ENCODE assay signal across 14 mouse cellular contexts in genomic region chr2:26188517-26188916, GRCm38 (mm10). TPM values are rescaled to one million over a fixed set of nuclear protein-coding genes. Genes with fewer than 3 reads are reported as not detected.
A peak's percentile ranks its signal among the peaks of the same experiment; 100 is the strongest.
DNase-seq lines count a peak whose midpoint lies in the region; ATAC-seq and TF ChIP-seq lines count a peak whose summit lies in the region.
"Had no signal": no experiment of that assay in that cellular context is flagged by ENCODE, and none has a peak within 500 bp of the region (broad histone marks: within the 10 kb centered on the region; RNA-seq: fewer than 3 reads in every experiment).

No protein-coding gene starts in this region.

- no peak overlapping the region for H3K4me3 ChIP-seq in liver, adult 2 months (ENCODE audit: insufficient read depth, low read depth, low read length)
- H3K4me3 ChIP-seq in liver, embryonic 11.5 days (ENCODE audit: low read depth, low read length): no peak overlapping the region
- H3K4me3 ChIP-seq in heart, postnatal 0 days (ENCODE audit: low read depth, low read length): no peak overlapping the region
- no peak overlapping the region for H3K4me3 ChIP-seq in midbrain, embryonic 16.5 days (ENCODE audit: low read depth, low read length)
- no peak overlapping the region for H3K4me3 ChIP-seq in embryonic facial prominence, embryonic 10.5 days
- H3K4me3 ChIP-seq: forebrain, embryonic 13.5 days; hindbrain, embryonic 10.5 days; neural tube, embryonic 12.5 days had no signal

- H3K4me2 ChIP-seq in liver, embryonic 11.5 days: no peak overlapping the region
- no peak overlapping the region for H3K4me2 ChIP-seq in heart, postnatal 0 days (ENCODE audit: low read depth, low read length)
- H3K4me2 ChIP-seq in midbrain, embryonic 16.5 days (ENCODE audit: low read length): no peak overlapping the region
- H3K4me2 ChIP-seq: forebrain, embryonic 13.5 days; neural tube, embryonic 12.5 days had no signal

- peak; percentile 8 for DNase-seq in liver, adult 2 months (ENCODE audit: extremely low read depth, low read depth, low spot score)
- DNase-seq in liver, embryonic 11.5 days (ENCODE audit: low spot score): no peak
- DNase-seq in heart, postnatal 0 days (ENCODE audit: low spot score): no peak
- peak; percentile 61 for DNase-seq in lung, postnatal 25 days (ENCODE audit: low spot score)
- peak; percentile 49 for DNase-seq in urinary bladder, adult 2 months (ENCODE audit: low spot score)
- DNase-seq in embryonic facial prominence, embryonic 10.5 days (ENCODE audit: low spot score): no peak
- DNase-seq in thymus, postnatal 36 days: no peak
- DNase-seq: adrenal gland, postnatal 14 days had no signal

- TF ChIP-seq CTCF in liver, adult 2 months (IDR thresholded peaks at IDR 0.05; ENCODE audit: low read depth, low read length): no peak
- TF ChIP-seq CTCF in heart, postnatal 0 days (IDR thresholded peaks at IDR 0.05; ENCODE audit: low read depth): no peak

- TF ChIP-seq POLR2A in liver, adult 2 months (IDR thresholded peaks at IDR 0.05; ENCODE audit: extremely low read depth, insufficient read depth, low read length): no peak

- ATAC-seq in liver, embryonic 11.5 days (replicated peaks; ENCODE audit: low FRiP score): no peak
- 0 out of 2 replicates have a peak, but pooled peaks have one; percentile 44 for ATAC-seq in heart, postnatal 0 days (ENCODE audit: insufficient read depth, low read depth)
- no peak for ATAC-seq in midbrain, embryonic 16.5 days
- ATAC-seq: forebrain, embryonic 13.5 days had no signal

- no peaks in the 10 kb centered on the region for H3K36me3 ChIP-seq in liver, adult 2 months (ENCODE audit: control insufficient read depth, insufficient read depth, low read length)
- H3K36me3 ChIP-seq in liver, embryonic 11.5 days (ENCODE audit: control insufficient read depth, insufficient read depth, low read length): no peaks in the 10 kb centered on the region
- H3K36me3 ChIP-seq in heart, postnatal 0 days (replicated peaks; ENCODE audit: control insufficient read depth, insufficient read depth, low read length): no peaks in the 10 kb centered on the region
- H3K36me3 ChIP-seq in midbrain, embryonic 16.5 days (ENCODE audit: control insufficient read depth, insufficient read depth, low read length): no peaks in the 10 kb centered on the region
- H3K36me3 ChIP-seq in embryonic facial prominence, embryonic 10.5 days (replicated peaks): no peaks in the 10 kb centered on the region
- H3K36me3 ChIP-seq: hindbrain, embryonic 10.5 days; neural tube, embryonic 12.5 days had no signal

- H3K9me3 ChIP-seq in liver, embryonic 11.5 days (ENCODE audit: control insufficient read depth, low read length): no peaks in the 10 kb centered on the region
- H3K9me3 ChIP-seq in heart, postnatal 0 days (replicated peaks; ENCODE audit: control insufficient read depth, low read length): no peaks in the 10 kb centered on the region
- H3K9me3 ChIP-seq in midbrain, embryonic 16.5 days (replicated peaks; ENCODE audit: control insufficient read depth, low read length, poor library complexity, severe bottlenecking): no peaks in the 10 kb centered on the region
- H3K9me3 ChIP-seq in embryonic facial prominence, embryonic 10.5 days: no peaks in the 10 kb centered on the region
- H3K9me3 ChIP-seq: forebrain, embryonic 13.5 days; hindbrain, embryonic 10.5 days; neural tube, embryonic 12.5 days had no signal

- TF ChIP-seq EP300 in heart, postnatal 0 days (IDR thresholded peaks at IDR 0.05; ENCODE audit: low read depth): no peak

- no peaks in the 10 kb centered on the region for H3K27me3 ChIP-seq in liver, adult 2 months (ENCODE audit: control insufficient read depth, insufficient read depth, low read length)
- H3K27me3 ChIP-seq in liver, embryonic 11.5 days (replicated peaks; ENCODE audit: control insufficient read depth, insufficient read depth, low read length): peaks cover 39% of the 10 kb centered on the region
- H3K27me3 ChIP-seq in heart, postnatal 0 days (ENCODE audit: control insufficient read depth, insufficient read depth, low read length): peaks cover 33% of the 10 kb centered on the region
- H3K27me3 ChIP-seq in midbrain, embryonic 16.5 days (ENCODE audit: control insufficient read depth, insufficient read depth, low read depth, low read length): no peaks in the 10 kb centered on the region; the same call in none of the 2 replicates
- peaks cover 70% of the 10 kb centered on the region for H3K27me3 ChIP-seq in embryonic facial prominence, embryonic 10.5 days (replicated peaks; ENCODE audit: low read depth, poor library complexity, severe bottlenecking)

- no peaks in the 10 kb centered on the region for H3K4me1 ChIP-seq in liver, adult 2 months (ENCODE audit: control insufficient read depth, insufficient read depth, low read length)
- no peaks in the 10 kb centered on the region for H3K4me1 ChIP-seq in liver, embryonic 11.5 days (replicated peaks; ENCODE audit: control insufficient read depth, insufficient read depth, low read length)
- no peaks in the 10 kb centered on the region for H3K4me1 ChIP-seq in heart, postnatal 0 days (ENCODE audit: control insufficient read depth, insufficient read depth)
- no peaks in the 10 kb centered on the region for H3K4me1 ChIP-seq in midbrain, embryonic 16.5 days (ENCODE audit: control insufficient read depth, insufficient read depth, low read length)
- peaks cover 28% of the 10 kb centered on the region for H3K4me1 ChIP-seq in embryonic facial prominence, embryonic 10.5 days
- H3K4me1 ChIP-seq: forebrain, embryonic 13.5 days; neural tube, embryonic 12.5 days had no signal

- H3K79me2 ChIP-seq in liver, adult 2 months (ENCODE audit: control insufficient read depth, insufficient read depth, low read length): no peaks in the 10 kb centered on the region

- 67% methylated on average over 5 of the region's 5 CpGs for WGBS in liver, adult 2 months
- WGBS in liver, embryonic 11.5 days: 58% methylated on average over 5 of the region's 5 CpGs
- WGBS in heart, postnatal 0 days: 59% methylated on average over 5 of the region's 5 CpGs
- WGBS in midbrain, embryonic 16.5 days: 79% methylated on average over 5 of the region's 5 CpGs
- WGBS in embryonic facial prominence, embryonic 10.5 days: 71% methylated on average over 5 of the region's 5 CpGs

- no peak overlapping the region for H3K27ac ChIP-seq in liver, adult 2 months (replicated peaks; ENCODE audit: insufficient read depth, low read depth, low read length)
- H3K27ac ChIP-seq in liver, embryonic 11.5 days (ENCODE audit: low read depth, low read length): no peak overlapping the region
- H3K27ac ChIP-seq in heart, postnatal 0 days (ENCODE audit: low read depth): no peak overlapping the region
- H3K27ac ChIP-seq in midbrain, embryonic 16.5 days (ENCODE audit: low read length): no peak overlapping the region
- no peak overlapping the region for H3K27ac ChIP-seq in embryonic facial prominence, embryonic 10.5 days (replicated peaks)
- H3K27ac ChIP-seq: forebrain, embryonic 13.5 days; hindbrain, embryonic 10.5 days; neural tube, embryonic 12.5 days had no signal

- H3K9ac ChIP-seq in liver, adult 2 months (ENCODE audit: low read depth, low read length): no peak overlapping the region
- no peak overlapping the region for H3K9ac ChIP-seq in liver, embryonic 11.5 days (ENCODE audit: low read depth, low read length)
- no peak overlapping the region for H3K9ac ChIP-seq in heart, postnatal 0 days (replicated peaks; ENCODE audit: low read depth, low read length)
- H3K9ac ChIP-seq in midbrain, embryonic 16.5 days (ENCODE audit: low read depth, low read length): no peak overlapping the region
- H3K9ac ChIP-seq: forebrain, embryonic 13.5 days; neural tube, embryonic 12.5 days had no signal

RNA-seq across cellular contexts. Expression of gene Lhx3, which starts 19.6 kb away (rescaled TPM):
- not detected in 2 replicates for total RNA-seq in liver, adult 2 months (2014; rRNA removed)
- polyA plus RNA-seq in liver, adult 2 months (2012; rRNA removed): not detected in 2 replicates
- 0.09 TPM in 1 of 2 replicates, not detected in the other for polyA plus RNA-seq in liver, embryonic 11.5 days (2014; fragmentation: Nextera tagmentation; extraction: Ambion mirVana)
- not detected in 2 replicates for total RNA-seq in heart, postnatal 0 days (2014; rRNA removed; ENCODE audit: low replicate concordance)
- not detected in 2 replicates for polyA plus RNA-seq in heart, postnatal 0 days (2015; fragmentation: Nextera tagmentation; extraction: Ambion mirVana)
- polyA plus RNA-seq in urinary bladder, adult 2 months (2012; rRNA removed): 0.03 TPM in 1 of 2 replicates, not detected in the other
- not detected in 2 replicates for polyA plus RNA-seq in midbrain, embryonic 16.5 days (2015; fragmentation: Nextera tagmentation; extraction: Ambion mirVana)
- 2.6 and 3.5 TPM in 2 replicates for polyA plus RNA-seq in embryonic facial prominence, embryonic 10.5 days (2016; fragmentation: Nextera tagmentation; extraction: Ambion mirVana)
- total RNA-seq: adrenal gland, postnatal 14 days; layer of hippocampus, postnatal 14 days had no signal
- polyA plus RNA-seq: liver, embryonic 16.5 days had no signal

RNA-seq across cellular contexts. Expression of gene Qsox2, which starts 48.8 kb away (rescaled TPM):
- total RNA-seq in liver, adult 2 months (2014; rRNA removed): 4.1 and 4.2 TPM in 2 replicates
- polyA plus RNA-seq in liver, adult 2 months (2012; rRNA removed): 4.4 and 4.9 TPM in 2 replicates
- polyA plus RNA-seq in liver, embryonic 11.5 days (2014; fragmentation: Nextera tagmentation; extraction: Ambion mirVana): 13.5 and 14.7 TPM in 2 replicates
- total RNA-seq in heart, postnatal 0 days (2014; rRNA removed; ENCODE audit: low replicate concordance): 8.5 and 15.3 TPM in 2 replicates
- polyA plus RNA-seq in heart, postnatal 0 days (2015; fragmentation: Nextera tagmentation; extraction: Ambion mirVana): 7.5 and 8.2 TPM in 2 replicates
- polyA plus RNA-seq in urinary bladder, adult 2 months (2012; rRNA removed): 19.1 and 20.6 TPM in 2 replicates
- 17.2 and 18.4 TPM in 2 replicates for polyA plus RNA-seq in midbrain, embryonic 16.5 days (2015; fragmentation: Nextera tagmentation; extraction: Ambion mirVana)
- polyA plus RNA-seq in embryonic facial prominence, embryonic 10.5 days (2016; fragmentation: Nextera tagmentation; extraction: Ambion mirVana): 15.7 and 18.1 TPM in 2 replicates

Comparison
In these comparisons a context has a peak if more than half of its experiments do, and no peak if none do; other contexts are left out.
1. DNase-seq: peak in liver, adult 2 months (single experiment), lung, postnatal 25 days (single experiment) and urinary bladder, adult 2 months (single experiment); none in liver, embryonic 11.5 days (single experiment), heart, postnatal 0 days (single experiment), embryonic facial prominence, embryonic 10.5 days (single experiment) and thymus, postnatal 36 days (0 of 2).